Mouse (Mus musculus) heart, adult 8-10 months (tissue): ENCODE results near the gene Aqp9. TPM values are rescaled to one million over a fixed set of nuclear protein-coding genes. Genes with fewer than 3 reads are reported as not detected.

Experiments
- DNase-seq: peaks from one replicate; pipeline ENCODE4 v3.0.0; 2022; ENCODE audit warnings: low spot score
- total RNA-seq, 4 experiments: library from RNA; stranded (reverse); gene quantifications; 2 replicates each; pipeline ENCODE4 v1.2.4; 2022

Gene Aqp9
- 1 to 10 TPM in 1 of 4 experiments, not detected in 3; 1.5 TPM for total RNA-seq

- DNase-seq = no peak
Measured at GRCm38 (mm10) chr9:71168511-71168910, at the start of gene Aqp9. TSS of gene Aqp9 (minus strand) at chr9:71168682.

GRCm38 (mm10) chr9:71217793-71218095, 49.3 kb upstream of the Aqp9 start:
- DNase-seq = no peak

GRCm38 (mm10) chr9:71216996-71217792, 48.7 kb upstream of the Aqp9 start:
- no peak for DNase-seq

GRCm38 (mm10) chr9:71216036-71216995, 47.8 kb upstream of the Aqp9 start:
- DNase-seq = peak; percentile 15

- DNase-seq = peak; percentile 46
Measured at GRCm38 (mm10) chr9:71215248-71216035, 47.0 kb upstream of the Aqp9 start, which contains the start of gene Aldh1a2. TSS of gene Aldh1a2 (plus strand) at chr9:71215789.

- DNase-seq = no peak
Measured at GRCm38 (mm10) chr9:71213636-71214035, 45.2 kb upstream of the Aqp9 start.

GRCm38 (mm10) chr9:71210870-71211269, 42.4 kb upstream of the Aqp9 start:
- DNase-seq = peak; percentile 26

- no peak for DNase-seq
Measured at GRCm38 (mm10) chr9:71209299-71209698, 40.8 kb upstream of the Aqp9 start.

GRCm38 (mm10) chr9:71202265-71202664, 33.8 kb upstream of the Aqp9 start:
- DNase-seq = no peak

GRCm38 (mm10) chr9:71198826-71199225, 30.3 kb upstream of the Aqp9 start:
- DNase-seq = no peak

GRCm38 (mm10) chr9:71188647-71189415, 20.3 kb upstream of the Aqp9 start:
- DNase-seq = peak; percentile 36

GRCm38 (mm10) chr9:71187396-71187795, 18.9 kb upstream of the Aqp9 start:
- no peak for DNase-seq

GRCm38 (mm10) chr9:71185823-71186222, 17.3 kb upstream of the Aqp9 start:
- no peak for DNase-seq

GRCm38 (mm10) chr9:71185285-71185684, 16.8 kb upstream of the Aqp9 start:
- no peak for DNase-seq

- no peak for DNase-seq
Measured at GRCm38 (mm10) chr9:71179964-71180700, 11.7 kb upstream of the Aqp9 start.

- DNase-seq = no peak
Measured at GRCm38 (mm10) chr9:71179276-71179896, 10.9 kb upstream of the Aqp9 start.

GRCm38 (mm10) chr9:71175686-71176085, 7.2 kb upstream of the Aqp9 start:
- no peak for DNase-seq

- no peak for DNase-seq
Measured at GRCm38 (mm10) chr9:71174316-71174975, 6.0 kb upstream of the Aqp9 start.

GRCm38 (mm10) chr9:71173533-71173932, 5.1 kb upstream of the Aqp9 start:
- no peak for DNase-seq
